Mouse (Mus musculus) olfactory bulb, adult 2 months (tissue): ENCODE measurements around the gene Gm6993. TPM values are rescaled to one million over a fixed set of nuclear protein-coding genes. Genes with fewer than 3 reads are reported as not detected.

Experiments used
- H3K27ac ChIP-seq: fragments of 200-500 bp; 2 replicates; pipeline ENCODE4 v1.5.1; 2012; ENCODE audit warnings: low read depth, low read length; ENCODE audit not compliant: insufficient read depth
- H3K4me1 ChIP-seq: fragments of 200-500 bp; 2 replicates; pipeline ENCODE4 v1.6.1; 2012; ENCODE audit warnings: low read length; ENCODE audit not compliant: control insufficient read depth, insufficient read depth
- H3K4me3 ChIP-seq: fragments of 200-500 bp; 2 replicates; pipeline ENCODE4 v1.5.1; 2012; ENCODE audit warnings: mild to moderate bottlenecking, low read depth, low read length, moderate library complexity; ENCODE audit not compliant: insufficient read depth
- CTCF ChIP-seq: fragments of 200-500 bp; IDR thresholded peaks from 2 replicates; pipeline ENCODE4 v1.5.1; 2012; ENCODE audit warnings: low read depth, mild to moderate bottlenecking, low read length, moderate library complexity; ENCODE audit not compliant: insufficient read depth
- POLR2A ChIP-seq: fragments of 200-500 bp; IDR thresholded peaks from 2 replicates; pipeline ENCODE4 v1.6.1; 2012; ENCODE audit warnings: mild to moderate bottlenecking, low read depth, low read length, moderate library complexity; ENCODE audit not compliant: insufficient read depth
- WGBS: fragments of 180-500 bp; shearing (Covaris S2); methylation state at CpG from one replicate; pipeline ENCODE4 v1.1.7; 2018; 5-methylcytosine and 5-hydroxymethylcytosine counted together
- polyA plus RNA-seq: library from polyadenylated mRNA; stranded (reverse); fragments of >200 nt; gene quantifications from 2 replicates; pipeline ENCODE4 v1.2.4, GENCODE M21; 2012; ENCODE audit warnings: low replicate concordance; ENCODE audit not compliant: missing spikeins, insufficient read depth, insufficient read length

Gene Gm6993
- polyA plus RNA-seq, 1 experiment = not detected

GRCm38 (mm10) chr12:31235018-31235417 lies 5.6 kb upstream of the Gm6993 start:
- H3K4me1 ChIP-seq = peaks cover 6% of the 10 kb centered on the region; the same call in 1 of the 2 replicates
- WGBS = 92% methylated on average over 6 of the region's 6 CpGs
- no peak overlapping the region for H3K4me3 ChIP-seq
- TF ChIP-seq POLR2A (no peak), CTCF (no peak)
- no peak overlapping the region for H3K27ac ChIP-seq

GRCm38 (mm10) chr12:31236861-31237595 lies 3.5 kb upstream of the Gm6993 start:
- Histone ChIP-seq H3K4me1 (peaks cover 6% of the 10 kb centered on the region; the same call in 1 of the 2 replicates), H3K4me3 (no peak overlapping the region), H3K27ac (no peak overlapping the region)
- TF ChIP-seq CTCF = no peak
- TF ChIP-seq POLR2A = no peak
- 52% methylated on average over 12 of the region's 12 CpGs for WGBS

GRCm38 (mm10) chr12:31239031-31239583 lies 1.5 kb upstream of the Gm6993 start:
- no peak for TF ChIP-seq CTCF
- no peak for TF ChIP-seq POLR2A
- Histone ChIP-seq H3K4me3 (no peak overlapping the region), H3K27ac (no peak overlapping the region), H3K4me1 (peaks cover 6% of the 10 kb centered on the region; the same call in 1 of the 2 replicates)
- 84% methylated on average over 3 of the region's 3 CpGs for WGBS

- H3K4me1 ChIP-seq = peaks cover 6% of the 10 kb centered on the region; the same call in 1 of the 2 replicates
- 83% methylated on average over 4 of the region's 4 CpGs for WGBS
- H3K27ac ChIP-seq = no peak overlapping the region
- no peak for TF ChIP-seq POLR2A
- TF ChIP-seq CTCF = no peak
- H3K4me3 ChIP-seq = no peak overlapping the region
Observed at GRCm38 (mm10) chr12:31239798-31240197, 772 bp upstream of the Gm6993 start.

DNA sequence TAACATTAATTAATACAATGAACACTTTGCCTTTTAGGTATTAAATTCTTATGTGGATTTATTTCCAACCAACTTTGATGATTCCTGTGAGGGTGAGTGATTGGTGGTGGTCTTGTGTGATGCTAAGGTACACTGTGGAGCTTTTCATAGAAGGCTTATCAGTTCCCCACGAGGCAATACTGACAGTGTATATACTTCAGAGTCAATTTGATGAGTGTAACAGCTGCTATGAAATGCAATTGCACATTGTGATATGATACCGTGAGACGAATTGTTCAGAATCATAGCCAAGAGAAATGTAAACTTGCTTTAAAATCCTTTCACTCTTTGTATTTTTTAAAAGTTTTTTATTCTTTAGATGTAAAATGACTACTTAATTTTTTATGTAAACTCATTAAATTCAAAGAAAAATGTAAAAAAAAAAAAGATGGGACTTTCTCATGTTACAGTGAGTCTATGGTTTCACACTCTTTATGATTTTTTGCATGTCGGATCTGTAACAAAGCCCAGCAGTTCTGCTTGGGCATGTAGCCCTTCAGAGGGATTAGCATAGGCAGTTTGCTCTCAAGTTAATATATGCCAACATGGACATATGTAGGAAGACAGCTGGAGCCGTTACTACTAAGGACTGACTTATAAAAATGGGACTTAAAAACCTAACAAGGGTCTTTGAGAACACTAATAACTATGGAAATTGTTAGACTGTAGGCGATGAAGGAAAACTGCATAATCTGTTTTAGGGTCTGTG lies 1.2 kb downstream of the Gm6993 start:
- no peak for TF ChIP-seq CTCF
- TF ChIP-seq POLR2A = no peak
- H3K4me3 ChIP-seq = no peak overlapping the region
- peaks cover 4% of the 10 kb centered on the region; the same call in 1 of the 2 replicates for H3K4me1 ChIP-seq
- no peak overlapping the region for H3K27ac ChIP-seq
- 84% methylated on average over 6 of the region's 6 CpGs for WGBS

DNA sequence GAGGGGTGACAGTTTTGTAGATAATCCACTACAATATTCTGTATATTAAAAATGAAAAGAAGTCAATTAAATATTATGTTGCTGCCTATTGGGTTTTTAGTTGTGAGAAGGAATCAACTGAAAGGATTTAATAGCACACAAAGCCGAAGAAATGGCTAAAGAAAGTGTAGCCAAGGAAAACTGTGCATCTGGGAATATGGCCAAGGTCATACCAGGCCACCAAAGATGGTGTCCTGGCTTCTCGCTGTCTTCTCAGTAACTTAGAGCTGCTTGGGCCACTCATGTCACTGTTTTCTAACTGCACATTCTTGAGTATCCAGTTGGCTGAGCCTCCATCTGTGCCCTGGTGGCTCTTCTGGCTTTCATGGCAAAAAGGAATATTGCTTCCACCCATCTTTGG lies 3.4 kb downstream of the Gm6993 start:
- no peak overlapping the region for H3K4me3 ChIP-seq
- TF ChIP-seq CTCF (no peak), POLR2A (no peak)
- no peaks in the 10 kb centered on the region for H3K4me1 ChIP-seq
- WGBS = 65% methylated on average over 2 of the region's 2 CpGs
- H3K27ac ChIP-seq = no peak overlapping the region

- 90% methylated on average over 3 of the region's 3 CpGs for WGBS
Observed at GRCm38 (mm10) chr12:31244691-31245090, 4.1 kb downstream of the Gm6993 start.

GRCm38 (mm10) chr12:31246153-31246552 lies 5.6 kb downstream of the Gm6993 start:
- Histone ChIP-seq H3K27ac (no peak overlapping the region), H3K4me3 (no peak overlapping the region), H3K4me1 (no peaks in the 10 kb centered on the region)
- WGBS = 77% methylated on average over 3 of the region's 3 CpGs
- no peak for TF ChIP-seq CTCF

More at GRCm38 (mm10) chr12:31244691-31245090, 4.1 kb downstream of the Gm6993 start:
- Histone ChIP-seq H3K27ac (no peak overlapping the region), H3K4me3 (no peak overlapping the region), H3K4me1 (no peaks in the 10 kb centered on the region)
- TF ChIP-seq CTCF (no peak), POLR2A (no peak)

DNA sequence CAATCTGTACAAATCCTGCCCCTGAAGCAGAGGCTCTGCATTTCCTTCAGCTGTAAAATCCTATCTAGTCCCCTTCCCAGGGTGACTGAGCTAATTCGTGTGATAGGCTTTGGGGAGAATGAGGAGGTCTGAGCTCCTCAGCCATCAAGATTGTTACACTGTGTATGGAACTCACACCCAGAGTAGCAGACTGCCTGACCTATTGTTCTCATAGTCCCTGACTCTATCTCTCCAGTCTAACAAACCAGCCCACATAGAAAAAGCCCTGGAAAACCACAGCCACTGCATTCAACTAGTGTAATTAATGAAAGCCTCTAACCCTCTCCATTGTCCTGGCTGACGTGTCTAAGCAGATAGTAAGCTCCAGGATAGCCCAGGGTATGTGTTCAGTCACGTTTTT lies 6.0 kb downstream of the Gm6993 start:
- H3K27ac ChIP-seq = no peak overlapping the region
- WGBS = 57% methylated on average over 3 of the region's 3 CpGs
- no peak overlapping the region for H3K4me3 ChIP-seq
- H3K4me1 ChIP-seq = no peaks in the 10 kb centered on the region
- TF ChIP-seq POLR2A = no peak
- TF ChIP-seq CTCF = no peak
